Mouse (Mus musculus) granulocyte monocyte progenitor cell, adult 5-6 weeks (primary cell): ENCODE results near the gene Snai1. TPM values are rescaled to one million over a fixed set of nuclear protein-coding genes. Genes with fewer than 3 reads are reported as not detected.

Experiments
- ATAC-seq: replicated peaks from 2 replicates; pipeline ENCODE4 v1.8.0; 2016; ENCODE audit warnings: mild to moderate bottlenecking, moderate TSS enrichment, inconsistent platforms; ENCODE audit not compliant: poor library complexity, severe bottlenecking
- total RNA-seq, 2 experiments: library from RNA; stranded (forward) in 1 of 2; stranded (reverse) in 1 of 2; fragments of 200-712, 200-1000 nt in 1 of 2; fragments of >200 nt in 1 of 2; fragmentation: Nextera tagmentation in 1 of 2; gene quantifications; 2 replicates each; pipeline ENCODE4 v1.2.3; 2014 to 2017

The Snai1 gene
- total RNA-seq, 2 experiments from 2014 or later: not detected

DNA sequence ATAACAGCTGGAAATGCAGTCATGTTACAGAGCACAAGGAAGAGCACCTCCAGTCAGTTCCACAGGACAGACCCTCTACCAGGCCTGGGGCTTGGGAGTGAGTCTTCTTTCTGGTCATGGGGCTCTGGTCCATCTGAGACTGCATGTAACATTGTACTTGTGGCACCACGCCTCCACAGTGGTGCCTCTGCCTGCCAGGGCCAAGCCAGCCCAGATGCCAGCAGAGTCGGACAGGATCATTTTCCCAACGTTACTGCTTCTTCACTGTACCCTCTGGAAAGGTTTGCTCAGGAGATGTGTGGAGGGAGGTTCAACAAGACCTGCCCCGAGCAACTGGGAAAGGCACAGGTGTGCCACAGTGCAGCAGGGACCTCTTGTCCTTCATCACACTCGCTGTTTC is 22.3 kb upstream of the Snai1 start:
- ATAC-seq: no peak

DNA sequence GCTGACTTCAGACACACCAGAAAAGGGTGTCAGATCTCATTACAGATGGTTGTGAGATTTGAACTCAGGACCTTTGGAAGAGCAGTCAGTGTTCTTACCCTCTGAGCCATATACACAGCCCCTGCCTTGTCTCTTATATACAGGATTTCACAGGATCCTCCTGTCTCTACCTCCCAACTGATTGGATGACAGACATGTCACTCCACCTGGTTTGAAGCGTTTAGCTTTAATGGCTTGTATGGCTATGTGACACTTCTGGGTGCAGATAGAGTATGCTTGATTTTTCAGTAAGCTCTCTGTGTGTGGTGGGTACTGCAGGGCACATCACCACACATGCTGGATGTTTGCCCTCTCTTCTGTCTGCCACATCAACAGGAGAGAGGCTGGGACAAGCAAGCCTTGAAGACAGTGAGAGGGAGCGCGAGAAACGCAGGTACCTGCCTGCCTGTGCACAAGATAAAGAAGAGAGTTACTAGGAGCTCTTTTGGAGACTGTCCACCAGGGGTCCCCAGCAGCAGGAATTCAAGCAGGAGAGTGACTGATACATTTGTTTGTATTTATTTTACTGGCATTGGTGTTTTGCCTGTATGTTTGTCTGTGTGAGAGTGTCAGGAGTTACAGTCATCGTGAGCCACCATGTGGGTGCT is 18.3 kb upstream of the Snai1 start:
- ATAC-seq: no peak

DNA sequence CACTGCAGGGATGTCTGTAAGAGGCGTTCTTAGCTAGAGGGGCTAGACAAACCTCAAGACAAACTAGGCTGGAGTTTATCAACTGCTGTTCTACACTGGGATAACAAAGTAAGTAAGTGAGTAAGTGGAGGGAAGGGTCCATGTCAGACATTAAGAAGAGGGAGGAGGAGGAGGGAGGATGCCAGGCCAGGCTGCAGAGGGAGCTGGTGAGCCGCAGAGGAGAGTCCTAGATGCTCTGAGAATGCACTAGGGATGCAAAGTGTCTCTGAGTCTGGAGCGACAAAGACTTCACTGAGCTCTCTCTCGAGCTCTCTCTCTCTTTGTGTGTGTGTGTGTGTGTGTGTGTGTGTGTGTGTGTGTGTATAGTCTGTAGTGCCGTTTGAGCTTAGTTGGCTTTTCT is 9.7 kb upstream of the Snai1 start:
- no peak for ATAC-seq

- ATAC-seq: no peak
These were observed 8.0 kb upstream of the Snai1 start for GRCm38 (mm10) chr2:167529935-167530513.

DNA sequence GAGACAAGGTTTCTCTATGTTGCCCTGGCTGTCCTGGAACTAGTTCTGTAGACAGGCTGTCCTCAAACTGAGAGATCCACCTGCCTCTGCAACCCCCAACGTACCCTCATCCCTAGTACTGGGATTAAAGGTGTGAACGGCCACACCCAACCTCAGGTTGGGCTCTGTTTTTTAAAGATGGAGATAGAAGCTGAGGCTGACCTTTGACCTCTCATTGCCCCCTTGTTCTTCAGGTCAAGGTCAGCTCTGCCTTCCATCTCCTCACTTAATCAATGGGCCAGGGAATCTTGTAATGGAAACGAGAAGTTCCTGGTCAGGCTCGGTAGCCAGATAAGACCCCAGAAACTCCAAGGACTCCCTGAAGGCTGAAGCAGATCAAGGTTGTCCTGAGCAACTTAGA is 7.5 kb upstream of the Snai1 start:
- no peak for ATAC-seq

DNA sequence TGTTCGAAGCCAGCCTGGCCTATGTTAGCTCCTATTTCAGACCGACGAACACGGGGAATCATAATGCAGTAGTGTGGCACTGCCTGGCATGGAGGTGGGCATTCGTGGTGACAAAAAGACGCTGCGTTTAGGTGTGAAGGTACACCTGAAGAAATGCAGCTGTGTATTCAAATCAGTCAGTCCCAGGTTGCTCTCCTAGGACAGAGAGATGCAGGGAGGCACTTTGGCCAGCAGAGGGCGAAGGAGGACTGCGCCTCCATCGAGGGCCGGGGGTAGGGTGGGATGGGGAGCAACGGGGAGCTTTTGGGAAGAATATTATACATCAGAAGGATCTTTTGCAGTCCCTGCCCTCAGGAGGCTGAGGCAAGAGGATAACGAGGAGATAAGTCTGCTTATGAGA is 5.9 kb upstream of the Snai1 start:
- ATAC-seq: peak; percentile 81

GRCm38 (mm10) chr2:167533880-167534279 is 4.1 kb upstream of the Snai1 start:
- no peak for ATAC-seq

GRCm38 (mm10) chr2:167536320-167536945 is 1.6 kb upstream of the Snai1 start:
- no peak for ATAC-seq

DNA sequence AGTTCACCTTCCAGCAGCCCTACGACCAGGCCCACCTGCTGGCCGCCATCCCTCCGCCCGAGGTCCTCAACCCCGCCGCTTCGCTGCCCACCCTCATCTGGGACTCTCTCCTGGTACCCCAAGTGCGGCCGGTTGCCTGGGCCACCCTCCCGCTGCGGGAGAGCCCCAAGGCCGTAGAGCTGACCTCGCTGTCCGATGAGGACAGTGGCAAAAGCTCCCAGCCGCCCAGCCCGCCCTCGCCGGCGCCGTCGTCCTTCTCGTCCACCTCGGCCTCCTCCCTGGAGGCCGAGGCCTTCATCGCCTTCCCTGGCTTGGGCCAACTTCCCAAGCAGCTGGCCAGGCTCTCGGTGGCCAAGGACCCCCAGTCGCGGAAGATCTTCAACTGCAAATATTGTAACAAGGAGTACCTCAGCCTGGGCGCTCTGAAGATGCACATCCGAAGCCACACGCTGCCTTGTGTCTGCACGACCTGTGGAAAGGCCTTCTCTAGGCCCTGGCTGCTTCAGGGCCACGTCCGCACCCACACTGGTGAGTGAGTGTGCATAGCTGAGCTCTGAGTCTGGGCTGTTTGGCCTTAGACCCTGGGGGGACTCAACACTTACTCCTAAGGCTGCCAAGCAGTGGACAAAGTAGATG is 794 bp downstream of the Snai1 start:
- ATAC-seq: no peak

DNA sequence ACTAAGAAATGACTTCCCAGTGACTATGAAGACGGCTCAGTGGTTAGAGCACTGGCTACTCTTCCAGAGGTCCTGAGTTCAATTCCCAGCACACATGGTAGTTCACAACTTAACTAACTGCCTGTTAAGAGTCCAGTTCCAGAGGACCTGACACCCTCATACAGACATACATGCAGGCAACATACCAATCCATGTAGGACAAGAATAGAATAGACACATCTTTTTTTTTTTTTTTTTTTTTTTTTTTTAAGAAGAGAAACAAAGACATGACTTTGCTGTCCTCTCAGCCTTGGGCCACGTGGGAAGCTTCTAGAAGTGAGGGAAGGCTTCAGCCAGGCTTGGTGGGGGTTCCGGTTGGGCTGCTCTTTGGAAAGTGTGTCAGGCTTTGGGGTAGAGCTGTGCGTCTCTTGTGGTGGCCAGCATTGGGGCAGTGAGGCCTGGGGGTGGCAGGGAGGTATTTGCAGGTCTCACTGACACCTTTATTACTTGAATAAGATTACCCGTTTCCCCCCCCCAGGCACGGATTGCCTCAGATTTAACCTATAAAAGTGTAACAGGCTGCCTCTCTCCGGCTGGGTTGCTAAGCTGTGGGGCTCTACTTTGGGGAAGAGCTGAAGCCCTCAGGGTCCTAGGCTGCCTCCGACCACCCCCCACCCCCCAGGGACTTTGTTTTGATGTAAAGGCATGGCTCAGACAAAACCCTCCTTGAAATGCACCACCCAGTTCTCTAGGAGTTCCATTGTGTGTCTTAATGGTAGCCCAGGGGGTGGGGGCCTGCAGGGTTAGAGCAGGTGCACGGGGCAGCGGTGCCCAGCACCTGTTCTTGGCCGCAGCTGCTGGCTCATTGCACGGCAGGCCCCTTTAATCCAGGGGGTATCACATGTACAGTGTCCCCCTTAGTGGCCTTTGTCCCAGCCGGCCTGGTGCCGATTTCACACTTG is 1.8 kb downstream of the Snai1 start:
- no peak for ATAC-seq

GRCm38 (mm10) chr2:167540477-167541110 is 2.6 kb downstream of the Snai1 start:
- no peak for ATAC-seq

GRCm38 (mm10) chr2:167541324-167541723 is 3.3 kb downstream of the Snai1 start:
- no peak for ATAC-seq

DNA sequence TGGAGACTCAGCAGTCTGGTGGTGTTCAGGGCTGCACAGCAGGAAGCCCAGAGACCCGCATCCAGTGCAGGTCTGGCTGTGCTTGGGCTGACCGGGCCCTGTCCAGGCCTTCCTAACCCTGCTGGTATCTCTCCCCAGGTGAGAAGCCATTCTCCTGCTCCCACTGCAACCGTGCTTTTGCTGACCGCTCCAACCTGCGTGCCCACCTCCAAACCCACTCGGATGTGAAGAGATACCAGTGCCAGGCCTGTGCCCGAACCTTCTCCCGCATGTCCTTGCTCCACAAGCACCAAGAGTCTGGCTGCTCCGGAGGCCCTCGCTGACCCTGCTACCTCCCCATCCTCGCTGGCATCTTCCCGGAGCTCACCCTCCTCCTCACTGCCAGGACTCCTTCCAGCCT is 3.8 kb downstream of the Snai1 start:
- ATAC-seq: no peak

DNA sequence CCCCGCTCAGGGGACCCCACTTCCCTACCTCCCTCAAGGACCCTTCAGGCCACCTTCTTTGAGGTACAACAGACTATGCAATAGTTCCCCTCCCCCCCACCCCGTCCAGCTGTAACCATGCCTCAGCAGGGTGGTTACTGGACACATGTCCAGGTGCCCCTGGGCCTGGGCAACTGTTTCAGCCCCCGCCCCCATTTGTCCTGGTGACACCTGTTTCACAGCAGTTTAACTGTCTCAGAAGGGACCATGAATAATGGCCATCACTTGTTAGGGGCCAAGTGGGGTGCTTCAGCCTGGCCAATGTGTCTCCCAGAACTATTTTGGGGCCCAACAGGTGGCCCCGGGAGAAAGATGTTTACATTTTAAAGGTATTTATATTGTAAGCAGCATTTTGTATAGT is 4.4 kb downstream of the Snai1 start:
- ATAC-seq: no peak

DNA sequence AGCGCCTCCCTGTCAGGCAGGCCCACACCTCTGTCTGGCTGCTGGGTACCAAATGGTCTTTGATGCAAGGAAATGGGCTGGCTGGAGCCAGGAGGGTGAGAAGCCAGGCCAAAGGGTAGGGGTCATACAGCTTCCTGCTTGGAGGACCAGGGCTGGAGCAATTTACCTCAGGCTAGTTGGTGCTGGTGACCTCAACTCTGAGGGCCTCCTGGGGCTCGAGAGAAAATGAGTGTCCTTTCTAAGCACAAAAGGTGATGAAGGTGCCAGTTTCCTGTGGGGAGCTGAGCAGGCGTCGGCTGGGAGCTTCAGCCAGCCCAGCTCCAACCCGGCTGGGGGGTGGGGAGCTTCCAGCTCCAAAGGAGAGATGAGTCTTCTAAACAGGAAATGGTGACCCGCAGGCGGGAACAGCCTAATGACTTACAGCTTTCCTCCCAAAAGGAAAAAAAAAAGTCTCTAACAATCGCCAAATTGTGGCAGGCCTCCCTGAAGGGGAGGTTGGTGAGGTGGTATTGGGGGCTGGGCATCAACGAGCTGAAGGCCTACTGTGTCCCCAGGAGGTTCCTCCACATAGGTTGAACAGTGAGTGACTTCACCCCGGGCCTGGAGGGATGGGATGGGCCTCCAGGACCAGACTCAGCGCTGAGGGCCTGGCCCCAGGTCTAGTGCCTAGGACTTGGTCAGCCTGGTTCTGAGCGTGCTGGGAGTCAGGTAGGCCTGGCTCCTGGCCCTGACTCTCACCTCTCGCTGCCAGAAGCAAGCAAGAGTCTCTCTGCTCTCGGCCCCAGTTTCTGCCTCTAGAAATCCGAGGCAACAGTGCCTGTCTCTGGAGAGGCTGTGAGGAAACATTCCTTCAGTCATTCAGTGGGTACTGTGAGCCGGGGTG is 5.4 kb downstream of the Snai1 start:
- ATAC-seq: no peak

DNA sequence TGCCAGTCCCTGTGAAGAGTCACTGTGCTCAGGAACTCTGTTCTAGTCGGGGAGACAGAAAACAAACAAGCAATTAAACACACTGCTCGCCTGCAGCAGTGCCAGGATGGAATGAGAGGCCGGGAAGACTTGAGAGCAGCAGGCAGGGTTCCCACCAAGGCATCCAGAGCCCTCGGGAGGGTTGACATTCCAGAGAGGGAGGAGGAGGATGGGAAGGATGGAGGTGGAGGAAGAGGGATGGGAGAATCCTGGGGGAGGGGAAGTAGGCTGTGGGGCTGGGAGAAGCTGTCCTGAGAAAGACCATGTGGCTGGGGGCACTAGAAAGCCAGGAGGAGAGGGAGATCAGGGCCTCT is 6.0 kb downstream of the Snai1 start:
- ATAC-seq: no peak

- ATAC-seq: no peak
These were observed 6.5 kb downstream of the Snai1 start for GRCm38 (mm10) chr2:167544456-167544855.

DNA sequence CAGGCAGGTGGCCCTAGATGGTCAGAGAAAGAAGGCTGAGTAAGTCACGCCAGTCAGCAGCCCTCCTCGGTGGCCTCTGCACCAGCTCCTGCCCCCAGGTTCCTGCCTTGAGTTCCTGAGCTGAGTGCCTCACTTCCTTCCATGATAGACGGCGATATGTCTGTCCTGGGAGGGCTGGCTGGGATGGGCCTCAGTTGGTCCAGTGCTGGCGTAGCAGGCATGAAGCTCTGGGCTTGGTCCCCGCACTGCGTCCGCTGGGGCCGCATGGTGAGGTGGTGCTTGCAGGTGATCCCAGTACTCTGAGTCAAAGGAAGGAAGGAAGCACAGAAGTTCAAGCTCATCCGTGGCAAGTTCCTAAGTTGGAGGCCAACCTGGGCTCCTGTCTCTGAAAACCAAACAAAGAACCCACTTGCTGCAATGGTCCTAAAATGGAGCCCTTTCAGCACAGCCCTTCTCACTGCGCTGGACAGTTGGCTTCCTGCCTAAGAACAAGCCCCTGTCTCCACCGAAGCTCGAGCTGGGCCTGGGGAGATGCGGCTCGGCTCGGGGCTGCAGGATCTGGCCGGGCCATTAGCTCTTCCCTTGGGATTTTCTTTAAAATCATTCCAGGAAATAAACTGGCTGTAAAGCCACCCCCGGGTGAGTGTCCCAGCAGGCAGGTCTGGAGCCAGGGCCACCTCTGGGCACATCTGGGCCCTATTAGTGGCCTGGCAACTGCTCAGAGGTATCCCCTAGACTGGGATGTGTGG is 8.6 kb downstream of the Snai1 start:
- ATAC-seq: no peak
